Mouse (Mus musculus) neural tube, embryonic 10.5 days (tissue): ENCODE data around the gene Gpr146.
"Not testable (repeated sequence)": the region's sequence is repeated elsewhere in the genome, so short reads cannot be mapped to it uniquely, and the experiment has no call there.

Source experiments
- DNase-seq: peaks from one replicate; pipeline ENCODE4 v3.0.0-alpha.2; 2017; ENCODE audit warnings: low spot score; ENCODE audit errors: extremely low spot score

Gene Gpr146

GRCm38 (mm10) chr5:139377468-139378270 is at the start of gene Gpr146:
Gpr146 (plus strand) TSS chr5:139377697.
- DNase-seq = no peak

DNA sequence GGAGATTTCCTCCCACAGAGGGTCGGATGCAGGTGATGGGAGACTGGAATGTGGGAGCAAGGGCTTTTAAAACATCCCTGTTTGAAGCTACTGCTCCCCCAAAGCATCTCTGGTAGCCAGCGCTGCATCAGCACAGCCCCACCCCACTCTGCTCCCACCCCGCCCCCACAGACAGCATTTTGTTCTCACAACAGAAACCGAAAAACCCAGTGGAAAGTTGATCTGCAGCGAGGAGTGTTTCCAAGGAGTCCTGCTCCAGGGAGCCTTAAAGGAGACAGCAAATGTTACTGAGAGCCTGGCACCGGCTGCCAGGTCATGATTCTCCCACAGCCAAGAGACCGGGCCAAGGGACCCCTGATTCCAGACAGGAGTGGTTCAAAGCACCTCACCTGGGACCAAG is 46.7 kb upstream of the Gpr146 start:
- DNase-seq = no peak

DNA sequence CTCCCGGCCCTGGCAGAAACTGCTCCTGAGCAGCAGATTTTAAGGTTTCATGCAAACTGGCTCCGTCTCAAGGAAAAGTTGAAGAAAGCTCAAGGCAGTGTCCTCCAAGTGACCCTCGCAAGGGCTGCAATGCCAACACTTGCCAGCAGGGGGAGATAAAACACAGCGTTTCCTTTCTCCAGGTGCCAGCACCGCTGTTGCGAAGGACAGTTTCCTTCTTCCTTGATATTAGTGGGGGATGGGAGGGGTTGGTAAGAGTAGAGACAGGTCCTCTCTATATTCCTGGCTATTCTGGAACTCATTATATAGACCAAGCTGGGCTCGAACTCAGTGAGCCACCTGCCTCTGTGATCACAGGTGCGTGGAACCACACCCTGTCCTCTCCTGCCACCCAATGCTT is 45.8 kb upstream of the Gpr146 start:
- DNase-seq = peak; percentile 89

DNA sequence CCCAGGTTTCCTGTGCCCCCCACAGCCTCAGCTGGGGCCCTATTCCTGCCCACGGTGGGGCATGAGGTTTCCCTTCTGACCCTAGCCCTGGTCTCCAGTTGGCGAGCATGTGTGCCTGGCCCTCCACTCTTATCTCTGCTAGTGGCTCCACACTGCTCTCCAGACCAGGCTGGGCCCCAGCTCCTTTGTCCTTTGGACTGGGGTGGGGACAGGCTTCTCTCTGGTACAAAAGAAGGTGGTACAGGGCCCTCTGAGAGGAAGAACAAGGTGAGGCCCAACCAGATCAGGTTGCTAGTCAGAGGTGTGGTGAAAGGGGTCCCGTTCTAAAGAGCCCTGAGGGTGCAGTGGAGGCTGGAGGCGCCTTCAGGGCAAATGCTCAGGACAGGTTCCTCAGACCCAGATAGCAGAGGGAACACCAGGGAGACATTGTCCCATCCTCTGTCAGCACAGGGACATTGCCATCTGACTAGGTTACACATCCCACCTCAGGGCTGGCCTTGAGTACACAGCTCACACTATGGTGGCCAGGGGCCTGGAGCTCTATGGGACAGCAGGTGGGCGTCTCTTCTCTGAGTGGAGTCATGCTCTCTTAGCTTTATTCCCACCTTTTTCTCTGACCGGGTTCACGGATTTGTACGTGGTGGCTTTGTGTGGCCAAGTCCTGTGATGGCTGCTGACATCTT is 44.8 kb upstream of the Gpr146 start:
- DNase-seq = no peak

- DNase-seq = no peak
These were observed 44.0 kb upstream of the Gpr146 start for GRCm38 (mm10) chr5:139333301-139334013.

- DNase-seq = not testable (repeated sequence)
These were observed 43.1 kb upstream of the Gpr146 start for GRCm38 (mm10) chr5:139334394-139334793.

- DNase-seq = no peak
These were observed 41.9 kb upstream of the Gpr146 start for GRCm38 (mm10) chr5:139335634-139336033.

- no peak for DNase-seq
These were observed 39.6 kb upstream of the Gpr146 start for GRCm38 (mm10) chr5:139337826-139338370.

DNA sequence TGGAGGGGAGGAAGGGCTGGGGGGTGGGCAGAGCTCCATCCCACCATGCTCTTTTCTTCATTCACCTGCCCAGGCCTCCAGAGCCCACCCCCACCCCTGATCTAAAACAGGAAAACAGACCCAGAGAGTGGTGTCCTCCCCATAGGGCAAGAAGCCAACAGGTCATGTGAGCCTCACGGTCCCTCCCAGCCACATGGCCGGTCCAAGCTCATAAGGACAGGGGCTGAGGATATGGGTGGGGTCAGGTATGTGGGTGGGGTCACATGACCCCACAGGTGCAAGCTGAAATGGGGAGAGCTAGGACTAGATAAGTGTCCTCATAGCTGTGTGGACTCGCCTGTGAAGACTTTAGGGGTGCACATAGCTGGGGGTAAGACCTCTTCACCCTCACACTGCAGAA is 39.1 kb upstream of the Gpr146 start:
- no peak for DNase-seq

GRCm38 (mm10) chr5:139338891-139339290 is 38.6 kb upstream of the Gpr146 start:
- no peak for DNase-seq

DNA sequence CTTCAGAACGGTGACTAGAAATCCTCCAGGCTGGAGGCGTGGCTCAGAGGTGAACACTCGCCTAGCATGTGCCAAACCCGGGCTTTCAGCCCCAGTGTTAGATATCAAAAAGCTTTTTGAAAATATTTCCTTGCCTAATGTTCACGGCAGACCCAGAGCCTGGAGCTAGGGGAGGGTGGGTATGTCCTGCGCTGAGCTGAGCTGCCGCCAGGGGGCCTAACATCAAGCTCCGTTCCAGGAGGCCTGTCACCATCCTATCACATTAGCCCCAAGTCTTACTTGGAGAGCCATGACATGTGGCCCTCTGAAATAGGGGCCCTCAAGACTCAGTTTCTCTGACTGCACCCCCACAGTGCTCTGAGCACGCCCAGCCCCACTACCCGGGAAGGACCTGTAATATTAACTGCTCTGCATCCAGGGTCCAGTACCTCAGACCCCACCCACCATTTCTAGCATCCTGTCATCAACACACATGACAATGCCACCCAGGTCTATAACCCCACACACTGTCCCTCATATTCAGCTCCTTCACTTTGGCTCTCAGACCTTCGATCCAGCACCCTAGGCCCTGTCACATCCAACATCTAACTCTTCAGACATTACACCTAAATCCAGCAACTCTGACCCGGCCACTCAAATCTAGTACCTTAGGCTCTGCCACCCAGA is 33.3 kb upstream of the Gpr146 start:
- DNase-seq = peak; percentile 80

DNA sequence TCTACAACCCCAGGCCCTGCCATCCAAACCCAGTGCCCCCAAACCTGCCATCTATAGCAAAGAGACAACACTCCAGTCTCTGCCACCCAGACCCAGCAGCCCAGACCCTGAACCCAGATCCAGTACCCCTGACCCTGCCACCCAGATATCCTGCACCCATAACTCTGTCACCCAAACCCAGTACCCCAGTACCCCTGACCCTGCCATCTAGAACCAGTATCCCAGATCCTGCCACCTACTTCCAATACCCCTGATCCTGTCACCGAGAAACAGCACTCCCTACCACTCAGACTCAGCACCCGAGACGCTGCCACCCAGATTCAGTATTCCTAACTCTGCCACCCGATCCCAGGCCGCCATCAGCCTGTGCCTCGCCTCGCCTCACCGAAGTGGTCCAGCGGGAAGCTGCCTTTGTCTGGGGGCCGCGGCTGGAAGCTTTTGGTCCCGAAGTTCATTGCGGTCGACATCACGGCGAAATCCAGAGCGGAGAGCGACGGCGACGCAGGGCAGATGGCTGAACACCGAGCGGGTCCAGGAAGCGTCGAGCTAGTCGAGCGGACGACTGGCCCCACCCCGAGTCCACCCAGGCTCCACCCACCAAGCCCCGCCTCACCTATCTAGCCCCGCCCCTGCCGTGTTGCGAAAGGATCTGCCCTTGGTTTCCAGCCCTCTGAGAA is 32.7 kb upstream of the Gpr146 start:
- DNase-seq = peak; percentile 93

DNA sequence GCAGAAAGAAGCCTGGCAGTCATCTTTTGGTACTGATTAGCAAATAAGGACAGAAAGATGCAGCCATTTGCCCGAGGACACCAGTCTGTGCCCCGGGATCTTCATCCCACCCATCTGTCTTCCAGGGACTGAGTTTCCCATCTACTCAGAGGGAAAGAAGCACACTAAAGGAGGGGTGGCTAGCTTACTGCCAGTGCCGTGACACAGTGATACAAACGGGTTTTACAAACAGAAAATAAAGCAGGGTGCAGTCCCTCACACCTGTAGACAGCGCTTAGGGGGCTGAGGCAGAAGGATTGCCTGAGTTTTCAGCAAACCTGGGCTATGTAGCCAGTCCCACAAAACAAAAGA is 32.2 kb upstream of the Gpr146 start:
- no peak for DNase-seq

GRCm38 (mm10) chr5:139347225-139347624 is 30.3 kb upstream of the Gpr146 start:
- DNase-seq = no peak

GRCm38 (mm10) chr5:139349713-139350112 is 27.8 kb upstream of the Gpr146 start:
- no peak for DNase-seq

DNA sequence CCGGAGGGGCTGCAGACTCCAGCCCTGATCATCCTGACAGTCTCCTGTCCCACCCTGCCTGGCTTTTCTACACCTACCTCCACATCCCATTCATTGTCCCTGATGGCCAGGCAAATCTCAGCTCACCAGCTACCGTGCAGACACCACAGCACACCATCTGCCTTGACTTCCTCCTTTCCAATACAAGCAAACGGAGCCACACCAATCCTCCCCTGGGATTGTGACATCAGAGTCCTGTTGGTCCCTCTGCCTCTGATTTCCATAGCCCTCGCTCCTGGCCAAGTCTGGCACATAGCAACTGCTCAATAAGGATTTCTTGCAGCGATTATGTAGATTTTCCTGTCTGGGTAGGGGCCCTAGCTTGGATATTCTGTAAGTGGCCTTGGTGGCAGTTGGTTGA is 26.4 kb upstream of the Gpr146 start, which contains the start of gene Cox19:
Cox19 (minus strand) TSS at position 285 of the 400 bp plus-strand sequence.
- DNase-seq = no peak

DNA sequence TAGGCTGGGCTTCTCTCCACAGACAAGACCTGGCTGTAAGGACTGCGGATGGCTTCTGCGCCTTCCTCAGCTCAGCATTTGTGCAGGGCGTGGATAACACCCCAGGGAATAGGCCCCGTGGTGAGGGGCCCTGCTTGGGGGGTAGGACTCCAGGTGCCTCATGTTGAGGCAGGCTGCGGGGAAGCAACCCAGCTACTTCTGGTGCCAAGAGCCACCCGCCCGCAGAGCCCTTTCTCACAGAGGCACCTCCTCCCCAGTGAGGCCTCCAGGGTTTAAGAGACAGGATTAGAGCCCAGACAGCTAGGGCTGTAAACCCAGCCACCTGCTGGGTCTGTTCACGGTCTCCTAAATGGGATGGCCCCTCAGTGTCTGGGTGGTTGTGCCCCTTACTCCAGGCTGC is 25.9 kb upstream of the Gpr146 start:
- no peak for DNase-seq

DNA sequence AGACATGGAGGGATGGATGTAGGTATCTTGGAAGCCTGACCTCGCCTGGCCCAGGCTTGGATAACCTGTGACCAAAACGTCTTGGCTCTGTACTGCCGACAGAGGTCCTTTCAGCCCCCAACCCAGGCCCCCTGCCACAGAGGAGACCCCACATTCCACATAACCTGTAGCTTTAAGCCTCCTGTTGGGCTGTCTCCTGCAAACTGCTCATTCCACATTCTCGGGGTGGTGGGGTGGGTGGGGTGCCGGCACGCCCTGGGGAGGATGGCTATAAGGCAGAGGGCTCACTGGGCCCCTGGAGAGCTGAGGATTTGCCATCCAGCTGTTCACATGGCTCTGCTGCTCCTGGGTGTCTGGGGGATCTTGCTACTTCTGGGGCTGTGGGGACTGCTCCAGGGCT is 25.2 kb upstream of the Gpr146 start, which contains the start of gene Cyp2w1:
Cyp2w1 (plus strand) TSS at position 301 of the 400 bp plus-strand sequence.
- no peak for DNase-seq

DNA sequence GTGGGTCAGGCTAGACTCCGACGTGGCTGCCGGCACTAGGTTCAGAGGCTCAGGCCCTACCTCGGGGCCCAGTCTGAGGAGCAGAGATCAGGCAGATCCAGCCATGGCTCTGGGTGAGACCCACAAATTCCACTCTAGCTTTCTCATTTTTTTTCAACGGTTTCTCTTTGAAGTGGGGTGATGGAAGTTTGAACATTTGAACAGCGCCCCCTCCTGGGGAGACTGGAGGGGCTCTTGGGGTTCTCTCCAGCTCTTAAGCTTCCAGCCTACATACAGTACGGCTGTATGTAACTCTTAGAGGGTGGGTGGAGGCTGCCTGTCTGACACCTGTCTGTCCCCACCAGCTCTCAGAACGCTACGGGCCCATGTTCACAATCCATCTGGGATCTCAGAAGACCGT is 24.0 kb upstream of the Gpr146 start:
- no peak for DNase-seq

GRCm38 (mm10) chr5:139353946-139354345 is 23.6 kb upstream of the Gpr146 start:
- no peak for DNase-seq
